Mouse (Mus musculus) CD4-positive helper T cell, adult 2 months (primary cell): ENCODE measurements around the gene Abl2.
"Not testable (repeated sequence)": the region's sequence is repeated elsewhere in the genome, so short reads cannot be mapped to it uniquely, and the experiment has no call there.

Source experiments
- DNase-seq: peaks from one replicate; pipeline ENCODE4 v3.0.0-alpha.2; 2012; ENCODE audit warnings: low read depth, missing footprints, low spot score

Gene Abl2

DNA sequence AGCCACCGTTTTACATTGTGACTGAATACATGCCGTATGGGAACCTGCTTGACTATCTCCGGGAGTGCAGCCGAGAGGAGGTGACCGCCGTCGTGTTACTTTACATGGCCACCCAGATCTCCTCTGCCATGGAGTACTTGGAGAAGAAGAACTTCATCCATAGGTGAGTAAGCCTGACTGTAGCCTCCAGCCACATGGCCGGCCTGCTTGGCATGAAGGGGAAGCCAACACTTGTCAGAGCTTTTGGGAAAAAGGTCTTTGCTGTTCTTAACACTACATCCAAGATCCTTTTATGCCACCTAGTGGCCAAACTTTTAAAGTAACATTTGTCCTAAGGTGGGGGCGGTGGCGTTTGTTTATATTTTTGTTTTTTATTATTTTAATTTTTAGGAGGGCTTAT, 74.5 kb downstream of the Abl2 start:
- peak; percentile 55 for DNase-seq

DNA sequence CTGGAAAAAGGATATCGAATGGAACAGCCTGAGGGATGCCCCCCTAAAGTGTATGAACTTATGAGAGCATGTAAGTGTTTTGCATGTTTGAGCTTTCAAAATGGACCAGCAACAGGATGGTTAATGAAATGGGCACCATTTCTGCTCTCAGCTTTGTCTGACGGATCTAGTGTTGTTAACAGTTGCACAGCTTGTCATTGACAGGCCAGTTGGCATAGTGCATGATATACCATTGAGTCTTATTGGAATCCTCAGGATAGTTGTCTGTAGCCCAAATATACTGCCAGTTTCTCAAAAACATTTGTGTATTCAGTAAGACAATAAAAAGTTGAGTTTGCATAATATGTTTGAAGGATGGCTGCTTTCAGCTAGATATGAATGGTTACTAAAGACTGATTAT, 76.6 kb downstream of the Abl2 start:
- no peak for DNase-seq

GRCm38 (mm10) chr1:156639455-156639854, 80.9 kb downstream of the Abl2 start:
- DNase-seq, result no peak

GRCm38 (mm10) chr1:156640577-156640976, 82.0 kb downstream of the Abl2 start:
- no peak for DNase-seq

- DNase-seq, result no peak
These were observed 83.2 kb downstream of the Abl2 start for GRCm38 (mm10) chr1:156641808-156642207.

GRCm38 (mm10) chr1:156642813-156643212, 84.2 kb downstream of the Abl2 start:
- DNase-seq, result no peak

DNA sequence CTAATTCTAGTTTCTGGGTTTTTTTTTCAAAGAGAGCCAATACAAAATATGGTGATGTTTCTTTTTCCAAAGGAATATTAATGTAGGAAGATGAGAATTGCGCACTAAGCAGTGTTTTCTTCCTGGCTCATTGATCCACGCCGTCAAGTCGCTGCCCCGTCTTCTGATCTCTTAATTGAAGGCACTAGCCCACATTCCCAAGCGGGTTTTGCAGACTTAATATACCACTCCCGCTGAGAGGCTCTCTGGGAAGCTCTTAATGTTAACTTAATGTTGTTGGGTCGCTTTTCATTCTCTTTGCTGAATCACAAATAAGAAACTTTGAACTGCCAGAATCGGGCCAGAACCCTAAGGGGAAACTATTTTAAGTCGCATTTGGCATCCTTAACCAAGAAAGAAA, 85.5 kb downstream of the Abl2 start:
- no peak for DNase-seq

GRCm38 (mm10) chr1:156644780-156645523, 86.4 kb downstream of the Abl2 start:
- no peak for DNase-seq

DNA sequence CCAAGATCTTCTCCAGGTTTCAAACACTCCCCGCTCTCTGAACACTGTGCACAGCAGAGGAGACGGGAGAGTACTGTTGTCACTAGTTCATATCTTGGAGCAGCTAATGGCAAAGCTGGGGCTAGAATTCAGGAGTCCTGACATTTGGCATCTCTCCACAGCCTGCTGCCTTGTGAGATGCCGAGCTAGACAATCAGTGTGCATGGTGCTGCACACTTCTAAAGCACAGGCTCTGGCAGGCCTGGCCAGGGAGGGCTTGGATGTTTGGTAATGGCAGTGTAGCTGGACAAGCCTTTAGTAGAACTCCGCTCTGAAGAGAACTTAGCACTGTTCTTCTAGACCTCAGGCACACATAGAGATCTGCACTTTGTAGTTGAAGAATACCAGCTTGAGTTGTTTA, 87.4 kb downstream of the Abl2 start:
- no peak for DNase-seq

DNA sequence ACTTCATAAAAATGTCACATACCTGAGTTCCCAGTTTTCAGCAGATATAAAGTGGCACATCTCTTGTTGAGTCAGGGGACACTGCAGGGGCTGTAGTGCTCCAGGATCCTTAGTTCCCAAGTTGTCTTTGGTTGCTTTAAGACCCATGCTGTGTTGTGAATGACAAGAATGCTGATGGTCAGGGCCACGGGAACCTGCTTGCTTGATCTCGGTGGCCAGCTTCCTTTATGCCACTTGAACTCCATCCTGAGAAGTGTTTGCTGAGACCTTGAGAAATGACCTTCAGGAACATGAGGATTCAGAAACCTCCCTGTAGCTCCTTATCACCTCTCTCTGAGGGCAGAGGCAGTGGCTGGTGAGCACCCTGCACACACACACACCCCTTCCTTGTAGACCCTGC, 90.1 kb downstream of the Abl2 start:
- DNase-seq, result no peak

- DNase-seq, result no peak
These were observed 92.0 kb downstream of the Abl2 start for GRCm38 (mm10) chr1:156650631-156651030.

GRCm38 (mm10) chr1:156652189-156652822, 93.7 kb downstream of the Abl2 start:
- no peak for DNase-seq

DNA sequence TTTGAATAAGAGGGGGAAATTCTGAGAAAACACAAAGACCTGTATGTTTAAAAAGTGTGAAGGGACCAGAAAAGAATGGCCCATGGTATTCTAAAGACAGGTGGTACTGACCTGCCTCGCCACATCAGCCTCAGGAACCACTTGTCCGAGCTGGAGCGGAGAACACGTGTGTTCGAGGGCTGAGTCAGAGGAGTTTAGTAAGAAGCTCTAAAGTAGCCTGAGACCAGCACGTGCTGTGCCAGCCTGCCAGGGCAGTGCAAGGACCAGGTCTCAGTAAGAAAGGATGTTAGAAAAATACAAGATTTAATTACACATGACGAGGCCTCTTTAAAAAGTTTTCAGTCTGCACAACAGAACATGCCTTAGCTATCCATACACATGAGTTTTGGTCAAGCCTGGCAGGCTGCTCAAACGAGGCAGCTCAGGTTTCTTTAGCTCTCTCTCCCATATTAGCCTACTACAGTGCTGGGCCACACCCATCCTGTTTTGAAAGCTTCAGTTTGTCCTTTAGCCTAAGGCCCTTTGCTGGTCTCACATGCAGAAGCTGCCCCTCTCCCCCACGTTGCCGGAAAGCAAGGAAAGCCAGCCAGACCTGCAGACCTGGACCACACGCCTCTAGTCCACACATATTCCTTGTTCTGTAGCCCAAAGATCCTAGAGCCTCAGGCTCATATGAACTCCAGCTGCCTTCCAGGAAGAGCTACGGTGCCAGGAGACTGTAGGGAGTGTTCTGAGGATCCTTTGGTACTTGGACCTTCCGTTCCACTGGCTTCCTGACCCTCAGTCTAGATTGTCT, 96.3 kb downstream of the Abl2 start:
- DNase-seq, result no peak

- no peak for DNase-seq
These were observed 98.9 kb downstream of the Abl2 start for GRCm38 (mm10) chr1:156657523-156657922.

DNA sequence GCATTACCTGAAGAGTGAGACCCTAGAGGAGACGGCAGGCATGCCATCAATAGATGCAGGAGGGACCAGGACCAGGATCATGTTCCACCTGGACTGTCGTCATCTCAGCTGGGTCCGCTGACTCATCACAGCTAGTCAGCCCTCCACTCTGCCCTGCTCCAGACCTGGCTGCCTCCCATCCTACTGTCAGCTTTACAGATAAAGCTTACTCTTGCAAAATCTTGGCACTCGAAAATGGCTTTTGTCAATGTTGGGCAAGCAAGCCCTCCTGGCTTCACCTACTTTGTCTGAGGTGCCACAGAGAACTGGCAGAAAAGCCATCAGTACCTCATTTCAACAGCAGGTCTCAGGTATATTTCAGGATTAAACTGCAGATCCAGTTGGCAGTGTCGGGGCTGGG, 100.1 kb downstream of the Abl2 start:
- DNase-seq, result no peak

- peak; percentile 23 for DNase-seq
These were observed 101.5 kb downstream of the Abl2 start for GRCm38 (mm10) chr1:156659906-156660659.

DNA sequence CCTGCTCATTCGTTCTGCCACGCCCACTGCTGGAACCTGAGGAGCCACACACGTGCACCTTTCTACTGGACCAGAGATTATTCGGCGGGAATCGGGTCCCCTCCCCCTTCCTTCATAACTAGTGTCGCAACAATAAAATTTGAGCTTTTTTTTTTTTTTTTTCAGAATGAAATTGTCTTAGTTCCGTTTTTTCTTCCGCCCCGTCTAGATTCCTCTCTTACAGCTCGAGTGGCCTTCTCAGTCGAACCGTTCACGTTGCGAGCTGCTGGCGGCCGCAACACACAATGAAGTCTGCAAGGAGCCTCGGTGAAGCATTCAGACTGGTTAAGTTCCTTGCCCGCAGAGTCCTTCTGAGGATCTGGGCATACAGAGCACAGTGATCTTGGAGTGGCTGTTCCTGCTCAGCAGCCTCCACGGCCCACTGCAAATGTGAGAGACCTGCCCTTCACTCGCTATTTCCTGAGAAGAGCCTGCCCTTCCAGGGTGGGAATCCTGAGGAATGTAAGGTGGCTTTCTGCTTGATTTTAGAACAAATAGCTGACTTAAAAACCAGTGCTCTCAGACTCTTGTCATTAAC, 102.2 kb downstream of the Abl2 start:
- DNase-seq, result not testable (repeated sequence)

- DNase-seq, result no peak
These were observed 107.2 kb downstream of the Abl2 start for GRCm38 (mm10) chr1:156665777-156666176.

GRCm38 (mm10) chr1:156667141-156667926, 108.7 kb downstream of the Abl2 start:
- DNase-seq, result no peak

- no peak for DNase-seq
These were observed 110.0 kb downstream of the Abl2 start for GRCm38 (mm10) chr1:156668602-156669001.
